Mouse (Mus musculus): Measurements from ENCODE around the gene Plekhf1. TPM values are rescaled to one million over a fixed set of nuclear protein-coding genes. Genes with fewer than 3 reads are reported as not detected.

Plekhf1 gene
- polyA plus RNA-seq, 1 experiment from 2014 or later: 4.8 TPM

GRCm38 (mm10) chr7:38237140-38237539, 9.3 kb upstream of the Plekhf1 start:
- H3K36me3 ChIP-seq: no peaks in the 10 kb centered on the region
- no peaks in the 10 kb centered on the region for H3K27me3 ChIP-seq
- no peak overlapping the region for H3K9ac ChIP-seq
- H3K4me3 ChIP-seq (replicated peaks): no peak overlapping the region
- H3K4me2 ChIP-seq (replicated peaks): no peak overlapping the region
- no peaks in the 10 kb centered on the region for H3K4me1 ChIP-seq
- H3K27ac ChIP-seq (replicated peaks): no peak overlapping the region
- no peaks in the 10 kb centered on the region for H3K9me3 ChIP-seq (replicated peaks)
- no peak for ATAC-seq (ENCODE audit: insufficient number of reproducible peaks, low FRiP score, low TSS enrichment, low read depth)

- ATAC-seq (ENCODE audit: insufficient number of reproducible peaks, low FRiP score, low TSS enrichment, low read depth): no peak
- H3K27ac ChIP-seq (replicated peaks): no peak overlapping the region
- 50% methylated on average over 11 of the region's 11 CpGs for WGBS
- no peak overlapping the region for H3K9ac ChIP-seq
- no peak overlapping the region for H3K4me2 ChIP-seq (replicated peaks)
- no peak overlapping the region for H3K4me3 ChIP-seq (replicated peaks)
- H3K36me3 ChIP-seq: no peaks in the 10 kb centered on the region
- H3K9me3 ChIP-seq (replicated peaks): no peaks in the 10 kb centered on the region
- no peaks in the 10 kb centered on the region for H3K27me3 ChIP-seq
- H3K4me1 ChIP-seq: no peaks in the 10 kb centered on the region
Observed at GRCm38 (mm10) chr7:38236400-38237105, 8.7 kb upstream of the Plekhf1 start.

GRCm38 (mm10) chr7:38230285-38230684, 2.5 kb upstream of the Plekhf1 start:
- WGBS: 13% methylated on average over 8 of the region's 8 CpGs
- Histone ChIP-seq H3K27me3 (peaks cover 10% of the 10 kb centered on the region; the same call in 1 of the 2 replicates), H3K4me3 (replicated peaks) (no peak overlapping the region), H3K27ac (replicated peaks) (peak overlapping the region; percentile 44; the same call in 1 of the 2 replicates), H3K4me1 (peaks cover 11% of the 10 kb centered on the region), H3K9ac (no peak overlapping the region), H3K4me2 (replicated peaks) (no peak overlapping the region), H3K9me3 (replicated peaks) (no peaks in the 10 kb centered on the region), H3K36me3 (no peaks in the 10 kb centered on the region)
- no peak for ATAC-seq (ENCODE audit: insufficient number of reproducible peaks, low FRiP score, low TSS enrichment, low read depth)

- Histone ChIP-seq H3K36me3 (no peaks in the 10 kb centered on the region), H3K4me3 (replicated peaks) (peak overlapping the region; percentile 67), H3K9me3 (replicated peaks) (no peaks in the 10 kb centered on the region), H3K4me1 (peaks cover 16% of the 10 kb centered on the region), H3K9ac (no peak overlapping the region), H3K27me3 (peaks cover 10% of the 10 kb centered on the region; the same call in 1 of the 2 replicates), H3K4me2 (replicated peaks) (peak overlapping the region; percentile 79), H3K27ac (replicated peaks) (peak overlapping the region; percentile 84; the same call in 1 of the 2 replicates)
- ATAC-seq (ENCODE audit: insufficient number of reproducible peaks, low FRiP score, low TSS enrichment, low read depth): no peak
- 24% methylated on average over 8 of the region's 8 CpGs for WGBS
Observed at GRCm38 (mm10) chr7:38228329-38228728, 513 bp upstream of the Plekhf1 start.

GRCm38 (mm10) chr7:38227181-38227899, 476 bp downstream of the Plekhf1 start:
- peaks cover 16% of the 10 kb centered on the region for H3K4me1 ChIP-seq
- H3K9ac ChIP-seq: peak overlapping the region; percentile 39
- WGBS: under 1% methylated on average over 25 of the region's 25 CpGs
- H3K36me3 ChIP-seq: no peaks in the 10 kb centered on the region
- H3K4me2 ChIP-seq (replicated peaks): peak overlapping the region; percentile 79
- H3K27ac ChIP-seq (replicated peaks): peak overlapping the region; percentile 84
- H3K4me3 ChIP-seq (replicated peaks): peak overlapping the region; percentile 67
- ATAC-seq (ENCODE audit: insufficient number of reproducible peaks, low FRiP score, low TSS enrichment, low read depth): peak; percentile 52
- H3K9me3 ChIP-seq (replicated peaks): no peaks in the 10 kb centered on the region
- H3K27me3 ChIP-seq: peaks cover 10% of the 10 kb centered on the region; the same call in 1 of the 2 replicates

- WGBS: 72% methylated on average over 2 of the region's 2 CpGs
- Histone ChIP-seq H3K36me3 (peaks cover 7% of the 10 kb centered on the region; the same call in 1 of the 2 replicates), H3K4me3 (replicated peaks) (0 out of 2 replicates have a peak overlapping the region, but pooled peaks have one; percentile 7), H3K27me3 (peaks cover 10% of the 10 kb centered on the region; the same call in 1 of the 2 replicates), H3K27ac (replicated peaks) (no peak overlapping the region), H3K4me1 (peaks cover 16% of the 10 kb centered on the region), H3K9ac (no peak overlapping the region), H3K4me2 (replicated peaks) (peak overlapping the region; percentile 79), H3K9me3 (replicated peaks) (no peaks in the 10 kb centered on the region)
- no peak for ATAC-seq (ENCODE audit: insufficient number of reproducible peaks, low FRiP score, low TSS enrichment, low read depth)
Observed at GRCm38 (mm10) chr7:38226226-38226625, 1.6 kb downstream of the Plekhf1 start.

- Histone ChIP-seq H3K27ac (replicated peaks) (no peak overlapping the region), H3K4me2 (replicated peaks) (no peak overlapping the region), H3K27me3 (0 out of 2 replicates have a peak, but pooled peaks cover 6% of the 10 kb centered on the region), H3K9me3 (replicated peaks) (no peaks in the 10 kb centered on the region), H3K4me3 (replicated peaks) (no peak overlapping the region), H3K9ac (no peak overlapping the region), H3K4me1 (peaks cover 16% of the 10 kb centered on the region), H3K36me3 (peaks cover 21% of the 10 kb centered on the region; the same call in 1 of the 2 replicates)
- 74% methylated on average over 13 of the region's 13 CpGs for WGBS
- no peak for ATAC-seq (ENCODE audit: insufficient number of reproducible peaks, low FRiP score, low TSS enrichment, low read depth)
Observed at GRCm38 (mm10) chr7:38224577-38225369, 3.0 kb downstream of the Plekhf1 start.

- Histone ChIP-seq H3K4me2 (replicated peaks) (no peak overlapping the region), H3K4me1 (peaks cover 15% of the 10 kb centered on the region; the same call in 1 of the 2 replicates), H3K9me3 (replicated peaks) (no peaks in the 10 kb centered on the region), H3K36me3 (peaks cover 27% of the 10 kb centered on the region), H3K4me3 (replicated peaks) (no peak overlapping the region), H3K27ac (replicated peaks) (no peak overlapping the region), H3K27me3 (no peaks in the 10 kb centered on the region), H3K9ac (no peak overlapping the region)
- no peak for ATAC-seq (ENCODE audit: insufficient number of reproducible peaks, low FRiP score, low TSS enrichment, low read depth)
- 96% methylated on average over 7 of the region's 7 CpGs for WGBS
Observed at GRCm38 (mm10) chr7:38220866-38221265, 7.0 kb downstream of the Plekhf1 start.

- H3K27me3 ChIP-seq: no peaks in the 10 kb centered on the region
- no peak overlapping the region for H3K27ac ChIP-seq (replicated peaks)
- no peak for ATAC-seq (ENCODE audit: insufficient number of reproducible peaks, low FRiP score, low TSS enrichment, low read depth)
- H3K4me2 ChIP-seq (replicated peaks): no peak overlapping the region
- 0 out of 2 replicates have a peak, but pooled peaks cover 9% of the 10 kb centered on the region for H3K4me1 ChIP-seq
- H3K4me3 ChIP-seq (replicated peaks): no peak overlapping the region
- H3K9me3 ChIP-seq (replicated peaks): no peaks in the 10 kb centered on the region
- WGBS: 90% methylated on average over 4 of the region's 4 CpGs
- peaks cover 27% of the 10 kb centered on the region for H3K36me3 ChIP-seq
- no peak overlapping the region for H3K9ac ChIP-seq
Observed at GRCm38 (mm10) chr7:38219526-38219925, 8.3 kb downstream of the Plekhf1 start.

GRCm38 (mm10) chr7:38218631-38219367, 9.0 kb downstream of the Plekhf1 start:
- Histone ChIP-seq H3K9ac (no peak overlapping the region), H3K36me3 (peaks cover 27% of the 10 kb centered on the region), H3K4me1 (0 out of 2 replicates have a peak, but pooled peaks cover 9% of the 10 kb centered on the region), H3K9me3 (replicated peaks) (no peaks in the 10 kb centered on the region), H3K4me3 (replicated peaks) (no peak overlapping the region), H3K27me3 (no peaks in the 10 kb centered on the region), H3K4me2 (replicated peaks) (no peak overlapping the region), H3K27ac (replicated peaks) (no peak overlapping the region)
- ATAC-seq (ENCODE audit: insufficient number of reproducible peaks, low FRiP score, low TSS enrichment, low read depth): no peak
- WGBS: 78% methylated on average over 8 of the region's 8 CpGs

Data from embryonic facial prominence, embryonic 15.5 days (tissue).